Mouse (Mus musculus): ENCODE measurements around the gene Olfr68.

DNA sequence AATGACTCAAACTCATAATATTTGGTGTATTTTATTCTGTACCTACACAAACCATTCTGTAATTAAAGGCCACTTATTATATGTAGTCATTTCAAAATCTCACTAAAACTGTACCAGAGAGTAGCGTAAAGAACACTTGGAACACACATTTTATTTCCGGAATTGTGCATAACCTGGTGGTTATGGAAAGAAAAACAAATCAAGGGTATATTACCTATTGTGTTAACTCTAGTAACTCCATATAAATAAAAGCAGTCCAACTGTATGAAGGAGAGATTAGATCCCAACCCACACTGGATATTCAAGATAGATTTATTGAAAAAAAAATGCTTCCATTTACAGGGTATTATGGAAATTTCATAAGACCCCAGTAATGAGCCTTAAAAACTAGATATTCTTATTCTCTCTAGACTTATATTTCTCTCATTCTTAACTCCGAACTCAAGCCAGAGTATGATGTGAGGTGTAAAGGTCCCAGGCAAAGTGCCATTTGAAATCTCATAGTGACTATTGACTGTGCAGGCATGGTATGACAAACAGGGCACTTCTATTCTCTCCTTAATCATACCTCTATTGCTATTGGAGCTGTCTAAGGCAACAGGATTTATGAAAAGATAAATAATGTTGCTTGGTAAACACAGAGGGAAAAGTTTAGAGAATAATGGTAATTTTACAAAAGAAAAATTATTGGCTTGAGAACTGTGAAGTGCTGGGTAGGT, 46.2 kb upstream of the Olfr68 start:
- TF ChIP-seq CTCF (IDR thresholded peaks at IDR 0.05; ENCODE audit: low read depth, low read length) (no peak), POLR2A (IDR thresholded peaks at IDR 0.05; ENCODE audit: borderline replicate concordance, low read depth, low read length) (no peak)

All from bone marrow macrophage, adult 2 months (primary cell).